Mouse (Mus musculus): ENCODE measurements around the gene Tcaf3. TPM values are rescaled to one million over a fixed set of nuclear protein-coding genes. Genes with fewer than 3 reads are reported as not detected.
A peak's percentile ranks its signal among the peaks of the same experiment; 100 is the strongest.

Tcaf3 gene
- polyA plus RNA-seq (2011; ENCODE audit: insufficient read depth, insufficient read length, low replicate concordance, missing spikeins): not detected in 2 replicates

- no peak within 1 kb of the TSS for H3K27ac ChIP-seq (ENCODE audit: control insufficient read depth, insufficient read depth, low read depth, low read length, poor library complexity)
- H3K4me3 ChIP-seq (replicated peaks; ENCODE audit: control insufficient read depth, low read depth, low read length): no peak within 1 kb of the TSS
- no peaks in the 10 kb centered on the region for H3K4me1 ChIP-seq (ENCODE audit: control insufficient read depth, insufficient read depth, low read length)
- no peak for TF ChIP-seq POLR2A (IDR thresholded peaks at IDR 0.05; ENCODE audit: borderline replicate concordance, control insufficient read depth, low read depth, low read length)
- TF ChIP-seq CTCF (IDR thresholded peaks at IDR 0.05; ENCODE audit: control insufficient read depth, insufficient read depth, low read length): no peak
- 84% methylated on average over 4 of the region's 4 CpGs for WGBS
Observed at GRCm38 (mm10) chr6:42597592-42597991, at the start of gene Tcaf3. Tcaf3 (minus strand) TSS chr6:42597692.

- H3K4me3 ChIP-seq (replicated peaks; ENCODE audit: control insufficient read depth, low read depth, low read length): no peak within 1 kb of the TSS
- no peak within 1 kb of the TSS for H3K27ac ChIP-seq (ENCODE audit: control insufficient read depth, insufficient read depth, low read depth, low read length, poor library complexity)
- H3K4me1 ChIP-seq (ENCODE audit: control insufficient read depth, insufficient read depth, low read length): no peaks in the 10 kb centered on the region
- WGBS: 2% methylated on average over 23 of the region's 23 CpGs
- TF ChIP-seq POLR2A (IDR thresholded peaks at IDR 0.05; ENCODE audit: borderline replicate concordance, control insufficient read depth, low read depth, low read length): no peak
- peak; percentile 52 for TF ChIP-seq CTCF (IDR thresholded peaks at IDR 0.05; ENCODE audit: control insufficient read depth, insufficient read depth, low read length)
Observed at GRCm38 (mm10) chr6:42644912-42645549, 47.5 kb upstream of the Tcaf3 start, which contains the start of gene Tcaf2. Tcaf2 (minus strand) TSS chr6:42645254.

GRCm38 (mm10) chr6:42634393-42634792, 36.9 kb upstream of the Tcaf3 start:
- 67% methylated on average over 5 of the region's 5 CpGs for WGBS
- TF ChIP-seq POLR2A (IDR thresholded peaks at IDR 0.05; ENCODE audit: borderline replicate concordance, control insufficient read depth, low read depth, low read length): no peak
- TF ChIP-seq CTCF (IDR thresholded peaks at IDR 0.05; ENCODE audit: control insufficient read depth, insufficient read depth, low read length): no peak
- no peak overlapping the region for H3K4me3 ChIP-seq (replicated peaks; ENCODE audit: control insufficient read depth, low read depth, low read length)
- no peaks in the 10 kb centered on the region for H3K4me1 ChIP-seq (ENCODE audit: control insufficient read depth, insufficient read depth, low read length)
- no peak overlapping the region for H3K27ac ChIP-seq (ENCODE audit: control insufficient read depth, insufficient read depth, low read depth, low read length, poor library complexity)

- TF ChIP-seq CTCF (IDR thresholded peaks at IDR 0.05; ENCODE audit: control insufficient read depth, insufficient read depth, low read length) (no peak), POLR2A (IDR thresholded peaks at IDR 0.05; ENCODE audit: borderline replicate concordance, control insufficient read depth, low read depth, low read length) (no peak)
- Histone ChIP-seq H3K4me3 (replicated peaks; ENCODE audit: control insufficient read depth, low read depth, low read length) (no peak overlapping the region), H3K27ac (ENCODE audit: control insufficient read depth, insufficient read depth, low read depth, low read length, poor library complexity) (no peak overlapping the region), H3K4me1 (ENCODE audit: control insufficient read depth, insufficient read depth, low read length) (no peaks in the 10 kb centered on the region)
- 62% methylated on average over 4 of the region's 4 CpGs for WGBS
Observed at GRCm38 (mm10) chr6:42631395-42631794, 33.9 kb upstream of the Tcaf3 start.

GRCm38 (mm10) chr6:42616904-42617303, 19.4 kb upstream of the Tcaf3 start:
- Histone ChIP-seq H3K4me3 (replicated peaks; ENCODE audit: control insufficient read depth, low read depth, low read length) (no peak overlapping the region), H3K27ac (ENCODE audit: control insufficient read depth, insufficient read depth, low read depth, low read length, poor library complexity) (no peak overlapping the region), H3K4me1 (ENCODE audit: control insufficient read depth, insufficient read depth, low read length) (no peaks in the 10 kb centered on the region)
- TF ChIP-seq POLR2A (IDR thresholded peaks at IDR 0.05; ENCODE audit: borderline replicate concordance, control insufficient read depth, low read depth, low read length) (no peak), CTCF (IDR thresholded peaks at IDR 0.05; ENCODE audit: control insufficient read depth, insufficient read depth, low read length) (no peak)
- WGBS: 86% methylated on average over 2 of the region's 2 CpGs

- no peak for TF ChIP-seq POLR2A (IDR thresholded peaks at IDR 0.05; ENCODE audit: borderline replicate concordance, control insufficient read depth, low read depth, low read length)
- no peak for TF ChIP-seq CTCF (IDR thresholded peaks at IDR 0.05; ENCODE audit: control insufficient read depth, insufficient read depth, low read length)
- no peaks in the 10 kb centered on the region for H3K4me1 ChIP-seq (ENCODE audit: control insufficient read depth, insufficient read depth, low read length)
- H3K4me3 ChIP-seq (replicated peaks; ENCODE audit: control insufficient read depth, low read depth, low read length): no peak overlapping the region
- H3K27ac ChIP-seq (ENCODE audit: control insufficient read depth, insufficient read depth, low read depth, low read length, poor library complexity): no peak overlapping the region
Observed at GRCm38 (mm10) chr6:42612218-42612617, 14.7 kb upstream of the Tcaf3 start.

GRCm38 (mm10) chr6:42610954-42611522, 13.5 kb upstream of the Tcaf3 start:
- Histone ChIP-seq H3K4me3 (replicated peaks; ENCODE audit: control insufficient read depth, low read depth, low read length) (no peak overlapping the region), H3K27ac (ENCODE audit: control insufficient read depth, insufficient read depth, low read depth, low read length, poor library complexity) (no peak overlapping the region), H3K4me1 (ENCODE audit: control insufficient read depth, insufficient read depth, low read length) (no peaks in the 10 kb centered on the region)
- TF ChIP-seq CTCF (IDR thresholded peaks at IDR 0.05; ENCODE audit: control insufficient read depth, insufficient read depth, low read length) (no peak), POLR2A (IDR thresholded peaks at IDR 0.05; ENCODE audit: borderline replicate concordance, control insufficient read depth, low read depth, low read length) (no peak)
- WGBS: 73% methylated on average over 4 of the region's 4 CpGs

- Histone ChIP-seq H3K27ac (ENCODE audit: control insufficient read depth, insufficient read depth, low read depth, low read length, poor library complexity) (no peak overlapping the region), H3K4me3 (replicated peaks; ENCODE audit: control insufficient read depth, low read depth, low read length) (no peak overlapping the region), H3K4me1 (ENCODE audit: control insufficient read depth, insufficient read depth, low read length) (no peaks in the 10 kb centered on the region)
- 76% methylated on average over 17 of the region's 17 CpGs for WGBS
- TF ChIP-seq CTCF (IDR thresholded peaks at IDR 0.05; ENCODE audit: control insufficient read depth, insufficient read depth, low read length) (no peak), POLR2A (IDR thresholded peaks at IDR 0.05; ENCODE audit: borderline replicate concordance, control insufficient read depth, low read depth, low read length) (no peak)
Observed at GRCm38 (mm10) chr6:42593138-42593882, 4.2 kb downstream of the Tcaf3 start.
